Mouse (Mus musculus): ENCODE results near the gene Scn9a.

Scn9a gene

DNA sequence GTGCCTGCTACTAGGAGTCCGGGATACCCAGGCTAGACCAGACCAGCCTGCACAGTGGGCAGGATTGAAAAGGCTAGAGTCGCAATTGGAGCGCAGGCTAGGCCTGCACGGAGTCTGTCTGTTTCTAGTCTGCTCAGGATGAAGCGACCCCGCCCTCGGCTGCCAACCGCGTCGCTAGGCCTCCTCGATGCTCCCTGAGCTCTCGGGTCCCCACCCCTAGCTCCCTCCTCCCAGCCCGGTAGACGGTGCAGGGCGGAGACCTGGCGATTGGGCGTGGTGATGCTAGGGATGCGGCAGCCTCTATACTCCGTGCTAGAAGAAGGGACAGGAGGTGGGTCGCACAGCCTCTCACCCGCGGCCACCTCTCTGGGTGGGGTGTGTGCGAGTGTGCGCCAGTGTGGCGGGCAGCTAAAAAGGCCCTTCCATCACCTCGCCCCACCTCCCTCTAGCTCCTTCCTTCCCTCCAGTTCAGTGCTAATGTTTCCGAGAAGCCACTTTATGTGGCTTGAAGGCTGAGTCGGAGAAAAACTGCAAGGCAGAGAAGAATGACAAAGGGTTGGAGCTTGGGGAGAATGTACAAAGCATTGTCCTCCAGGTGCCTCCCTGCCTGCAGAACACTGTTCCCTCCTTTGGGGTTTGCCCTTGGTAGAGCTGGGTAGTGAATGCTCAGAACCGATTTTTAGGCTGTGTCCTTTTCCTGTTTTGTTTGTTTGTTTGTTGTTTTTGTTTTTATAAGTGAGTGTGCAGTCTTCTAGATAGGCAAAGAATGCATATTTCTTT, at the start of gene Scn9a:
Scn9a (minus strand) TSS at position 383 of the 780 bp plus-strand sequence.
- no peak for DNase-seq (ENCODE audit: low read depth, low spot score)

DNA sequence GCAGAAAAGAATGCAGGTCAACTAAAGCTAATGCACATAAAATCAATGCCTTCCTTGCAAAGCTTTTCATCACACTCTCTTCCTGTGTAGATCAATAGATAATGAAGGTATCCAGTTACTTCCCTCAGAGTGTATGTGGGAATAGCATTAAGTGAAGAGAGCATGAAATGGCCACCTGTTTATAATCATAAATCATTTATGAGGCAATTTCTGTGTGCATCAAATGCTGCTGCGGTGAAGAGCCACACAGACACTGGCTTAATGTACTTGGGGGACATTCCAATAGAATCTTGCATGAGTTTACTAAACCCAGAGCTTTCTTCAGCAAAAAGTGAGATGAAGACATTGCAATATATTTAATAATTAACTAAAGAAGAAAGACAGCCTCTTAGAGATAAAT, 27.2 kb upstream of the Scn9a start:
- no peak for DNase-seq (ENCODE audit: low read depth, low spot score)

DNA sequence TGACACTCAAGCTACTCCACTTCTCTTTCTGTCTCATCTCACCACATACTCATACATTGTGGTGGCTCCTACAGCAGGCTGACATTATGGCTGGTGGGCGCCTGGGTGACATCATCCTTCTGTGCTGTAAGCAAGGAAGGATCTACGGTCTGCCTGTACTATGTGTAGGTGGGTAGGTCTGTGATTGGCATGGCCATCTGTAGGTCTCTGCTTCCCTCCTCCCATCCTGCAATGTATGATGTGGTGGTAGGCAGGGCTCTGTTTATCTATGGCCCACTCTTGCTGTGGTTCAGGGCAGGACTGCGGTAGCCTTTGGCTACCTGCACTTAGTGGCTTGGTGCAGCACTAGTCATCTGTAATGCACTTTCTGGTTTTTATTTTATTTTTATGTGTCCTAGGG, 21.7 kb upstream of the Scn9a start:
- DNase-seq (ENCODE audit: low read depth, low spot score) = no peak

DNA sequence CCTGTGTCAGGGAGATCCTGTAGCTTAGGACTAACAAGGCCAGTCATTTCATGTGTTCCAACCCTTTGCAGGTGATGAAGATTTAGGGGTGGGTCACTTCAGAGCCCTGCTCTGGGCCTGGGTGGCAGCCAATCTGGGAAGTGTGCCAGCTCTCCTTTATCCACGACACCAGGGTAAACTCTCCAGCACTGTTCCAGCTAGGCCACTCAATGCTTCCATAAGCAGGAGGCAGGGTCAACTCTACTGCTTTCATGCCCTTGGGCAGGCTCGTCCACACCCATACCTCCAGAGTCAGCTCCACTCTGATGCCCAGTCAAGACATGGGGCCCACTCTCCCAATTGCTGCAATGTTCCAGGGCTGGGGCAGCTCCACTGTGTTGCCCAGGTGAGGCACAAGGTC, 20.7 kb upstream of the Scn9a start:
- DNase-seq (ENCODE audit: low read depth, low spot score) = no peak

DNA sequence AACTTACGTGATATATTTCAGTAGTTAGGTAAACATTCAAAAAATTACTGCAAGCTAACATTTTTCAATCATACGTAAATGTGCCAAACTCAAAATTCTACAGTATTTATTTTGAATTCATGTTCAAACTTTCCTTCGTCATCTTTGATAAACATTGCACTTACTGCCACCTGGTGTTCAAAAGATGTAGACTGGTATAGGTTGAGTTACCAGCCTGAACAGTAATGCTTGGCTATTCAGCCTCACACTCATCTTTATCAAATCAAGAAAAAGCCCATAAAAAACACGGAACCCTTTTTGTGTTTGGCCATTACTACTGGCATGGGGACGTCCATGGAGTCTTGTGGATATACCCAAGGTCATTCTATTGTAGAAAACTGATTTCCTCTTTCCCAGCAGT, 9.6 kb upstream of the Scn9a start:
- no peak for DNase-seq (ENCODE audit: low read depth, low spot score)

DNA sequence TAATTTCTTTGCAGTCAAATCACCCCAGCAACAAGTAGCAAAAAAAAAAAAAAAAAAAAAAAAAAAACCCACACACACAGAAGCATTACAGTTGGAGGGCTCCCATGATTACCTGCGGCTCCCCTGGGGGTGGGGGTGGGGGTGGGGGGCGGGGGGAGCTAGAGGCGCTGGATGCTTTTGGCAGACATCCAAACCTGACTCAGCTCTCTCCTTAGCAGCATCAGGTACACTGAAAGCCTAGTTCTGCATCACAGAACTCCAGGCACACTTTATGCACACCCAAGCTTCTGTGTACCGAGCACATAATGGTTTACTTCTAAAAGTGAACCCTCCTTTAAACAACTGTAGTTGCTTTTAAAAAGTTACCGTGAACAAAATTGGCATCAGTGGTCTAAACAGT, 2.0 kb downstream of the Scn9a start:
- no peak for DNase-seq (ENCODE audit: low read depth, low spot score)

DNA sequence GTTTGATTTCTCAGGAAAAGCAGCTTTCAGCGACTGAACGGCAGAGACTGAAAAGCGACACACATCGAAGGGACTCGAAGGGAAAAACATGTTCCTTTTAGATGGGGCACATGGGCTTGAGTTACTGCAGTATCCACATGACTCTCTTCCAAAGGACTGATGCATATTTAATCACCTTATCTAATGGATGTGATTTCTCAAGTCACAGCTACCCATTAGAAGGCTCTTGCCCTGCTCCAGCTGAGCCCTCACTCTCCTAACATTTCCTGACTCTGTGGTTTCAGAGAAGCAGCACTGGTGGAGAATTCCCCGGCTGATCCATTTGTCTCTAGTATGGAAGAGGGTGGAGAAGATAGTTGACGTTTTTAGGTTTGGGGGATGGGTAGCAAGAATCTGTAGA, 23.7 kb downstream of the Scn9a start:
- DNase-seq (ENCODE audit: low read depth, low spot score) = no peak

DNA sequence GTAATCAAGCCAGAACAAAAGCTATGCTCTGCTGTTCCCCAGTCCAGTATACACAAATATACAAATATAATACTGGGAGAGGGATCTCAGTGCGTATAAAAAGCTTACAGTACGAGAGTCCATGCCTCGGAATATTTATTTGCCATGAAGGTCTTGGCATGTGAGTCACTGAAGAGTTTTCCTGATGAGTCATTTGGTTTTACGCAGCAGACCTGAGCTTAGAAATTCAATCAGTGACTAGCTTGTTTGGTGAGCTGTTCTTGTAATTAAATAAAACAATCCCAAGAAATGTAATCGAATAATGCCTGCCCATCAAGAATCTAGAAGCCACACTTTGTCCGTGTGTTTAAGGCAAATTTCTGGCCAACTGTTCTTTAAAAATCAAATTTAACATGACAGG, 37.4 kb downstream of the Scn9a start:
- DNase-seq (ENCODE audit: low read depth, low spot score) = no peak

DNA sequence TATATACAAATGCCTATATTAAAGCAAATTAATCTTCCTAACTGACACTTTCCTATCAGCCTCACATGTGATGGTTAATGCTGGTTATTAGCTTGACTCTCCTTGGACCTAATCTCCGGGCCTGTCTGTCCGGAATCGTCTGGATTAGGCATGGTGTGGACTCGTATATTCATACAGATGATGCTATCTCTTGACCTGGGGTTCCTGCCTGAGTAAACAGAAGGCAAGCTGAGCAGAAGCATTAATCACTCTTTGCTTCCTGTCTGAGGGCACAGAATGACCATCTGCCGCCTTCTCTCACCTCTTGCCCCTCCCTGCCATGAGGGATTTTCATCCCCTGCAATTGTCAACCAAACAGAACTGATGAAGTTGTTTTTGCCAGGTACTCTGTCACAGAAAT, 38.6 kb downstream of the Scn9a start:
- no peak for DNase-seq (ENCODE audit: low read depth, low spot score)

DNA sequence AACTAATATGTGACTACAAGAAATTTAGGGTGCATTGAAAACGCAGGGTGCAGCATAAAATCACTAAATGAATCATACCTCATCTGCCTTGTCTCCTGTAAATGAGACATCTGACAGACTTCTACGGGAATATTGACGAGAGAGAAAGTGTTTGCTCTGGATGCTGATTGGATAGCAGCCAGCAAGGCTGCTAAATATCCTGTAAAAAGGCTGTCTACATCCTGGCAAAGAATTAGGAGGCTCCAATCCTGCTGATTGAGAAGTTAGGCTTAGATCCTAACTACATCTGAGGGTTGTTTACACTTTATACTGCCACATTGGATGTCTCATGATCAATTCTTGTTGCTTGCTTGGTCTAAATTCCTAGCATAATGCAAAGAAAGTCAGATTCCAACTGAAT, 44.6 kb downstream of the Scn9a start:
- no peak for DNase-seq (ENCODE audit: low read depth, low spot score)

DNA sequence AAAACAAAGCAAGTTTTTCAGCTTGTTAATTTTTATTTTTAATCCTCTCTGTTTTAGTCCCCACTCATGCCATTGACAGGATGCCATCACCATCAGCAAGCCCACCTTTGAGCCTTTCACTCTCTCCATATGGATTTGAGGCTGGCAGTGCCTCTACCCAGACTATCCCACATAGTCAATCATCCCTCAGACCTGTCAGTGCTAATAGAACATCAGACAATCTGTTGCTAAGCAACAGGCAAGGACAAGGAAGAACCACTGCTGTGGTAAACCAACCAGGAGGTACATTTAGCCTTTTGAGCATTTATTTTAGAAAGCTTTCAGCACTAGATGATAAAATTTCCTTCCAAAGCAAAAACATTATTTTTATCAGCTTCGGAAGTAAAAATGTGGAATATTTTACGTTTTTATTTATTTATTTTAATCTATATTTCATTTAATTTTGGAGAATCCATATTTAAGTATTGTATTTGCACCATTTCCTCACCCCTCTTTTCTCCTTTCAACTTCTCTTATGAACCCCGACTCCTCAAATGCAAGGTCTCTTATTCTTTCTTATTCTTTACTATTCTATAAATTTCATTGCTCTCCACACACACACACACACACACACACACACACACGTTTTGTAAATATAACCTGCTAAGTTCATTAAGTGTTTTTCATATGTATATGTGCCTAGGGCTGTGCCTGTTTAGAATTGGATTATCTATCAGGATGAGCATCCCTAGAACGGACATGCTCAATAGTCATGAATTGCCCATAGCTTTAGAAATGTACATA, 54.5 kb downstream of the Scn9a start:
- no peak for DNase-seq (ENCODE audit: low read depth, low spot score)

DNA sequence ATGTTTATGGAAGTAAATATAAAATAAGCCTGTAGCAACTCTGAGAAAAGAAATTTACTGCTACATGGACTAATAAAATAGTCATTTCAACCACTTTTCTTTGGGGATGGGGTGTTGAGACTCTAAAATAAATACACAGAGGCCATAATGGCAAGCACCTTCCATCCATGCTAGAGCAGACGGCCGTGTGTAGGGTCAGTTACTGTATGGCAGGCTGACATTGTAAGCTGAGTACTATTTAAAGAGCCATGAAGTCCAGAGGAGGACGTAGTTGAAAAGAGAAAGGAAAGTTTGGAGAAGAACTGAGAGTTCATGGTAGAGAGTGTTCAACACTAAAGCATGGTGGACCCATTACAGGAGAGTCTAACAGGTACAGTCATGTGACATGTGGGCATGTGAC, 86.5 kb downstream of the Scn9a start:
- DNase-seq (ENCODE audit: low read depth, low spot score) = no peak

DNA sequence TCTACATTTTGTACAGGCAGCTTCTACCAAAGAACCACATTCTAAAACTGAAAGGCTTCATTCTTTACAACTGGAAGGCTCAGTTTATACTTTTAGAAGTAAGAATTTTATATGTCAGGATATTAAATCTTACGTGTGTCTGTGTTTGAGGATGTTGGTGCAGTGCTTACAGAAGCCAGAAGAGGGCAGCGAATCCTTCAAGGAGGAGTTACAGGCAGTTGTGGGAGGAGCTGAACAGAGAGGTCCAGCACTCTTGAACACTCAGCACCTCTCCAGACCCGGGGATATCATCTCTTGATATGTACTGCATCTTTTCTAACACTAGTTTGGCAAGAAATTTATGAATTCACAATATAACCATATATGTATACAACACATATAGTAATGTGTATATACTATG, 114.8 kb downstream of the Scn9a start:
- DNase-seq (ENCODE audit: low read depth, low spot score) = no peak

DNA sequence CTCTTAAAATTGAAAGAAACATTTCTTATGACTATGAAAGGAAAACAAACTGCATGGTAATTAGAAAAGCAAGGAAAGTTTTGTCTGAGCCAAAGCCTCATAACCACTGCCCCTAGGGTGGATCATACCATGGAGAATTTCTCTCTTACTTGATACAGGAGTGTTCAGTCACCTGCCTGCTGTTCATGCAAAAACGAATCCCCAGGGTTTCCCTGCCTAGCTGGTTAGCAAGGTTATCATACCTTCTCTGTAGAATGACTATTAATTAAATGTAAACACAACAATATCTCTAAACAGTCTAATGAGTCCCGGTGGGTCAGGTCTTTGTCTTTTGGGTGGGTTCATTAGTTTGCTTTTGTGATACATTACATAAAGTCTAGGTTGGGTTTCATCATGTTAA, 123.3 kb downstream of the Scn9a start:
- no peak for DNase-seq (ENCODE audit: low read depth, low spot score)

DNA sequence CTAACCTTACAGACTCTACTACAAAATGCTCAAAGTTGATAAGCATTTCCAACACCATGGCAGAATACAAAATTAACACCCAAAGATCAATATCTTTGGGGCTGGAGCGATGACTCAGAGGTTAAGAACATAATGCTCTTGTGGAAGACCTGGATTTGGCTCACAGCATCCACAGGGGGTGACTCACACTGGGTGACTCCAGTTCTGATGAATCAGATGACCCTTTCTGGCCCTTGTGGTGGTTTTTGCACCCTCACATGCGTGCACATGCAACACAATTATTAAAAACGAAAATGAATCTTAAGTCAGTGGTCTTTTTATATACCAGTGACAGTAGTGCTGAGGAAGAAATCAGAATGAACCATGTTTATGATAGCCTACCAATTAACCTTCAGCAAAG, 126.7 kb downstream of the Scn9a start:
- no peak for DNase-seq (ENCODE audit: low read depth, low spot score)

DNA sequence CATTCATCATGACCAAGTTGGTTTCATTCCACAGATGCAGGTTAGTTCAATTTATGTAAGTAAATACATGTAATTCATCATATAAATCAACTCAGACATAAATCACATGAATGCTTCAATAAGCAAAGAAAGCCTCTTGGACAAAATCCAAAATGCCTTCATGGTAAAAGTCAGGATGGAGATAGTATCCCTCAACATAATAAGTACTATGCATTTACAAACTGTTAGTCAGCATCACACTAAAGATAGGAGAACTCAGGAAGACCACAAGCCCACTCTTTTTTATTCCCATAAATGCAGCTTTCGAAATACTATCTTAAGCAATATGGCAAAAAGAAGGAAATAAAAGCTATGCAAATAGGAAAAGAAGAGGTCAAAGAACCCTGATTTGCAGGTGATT, 127.1 kb downstream of the Scn9a start:
- no peak for DNase-seq (ENCODE audit: low read depth, low spot score)

DNA sequence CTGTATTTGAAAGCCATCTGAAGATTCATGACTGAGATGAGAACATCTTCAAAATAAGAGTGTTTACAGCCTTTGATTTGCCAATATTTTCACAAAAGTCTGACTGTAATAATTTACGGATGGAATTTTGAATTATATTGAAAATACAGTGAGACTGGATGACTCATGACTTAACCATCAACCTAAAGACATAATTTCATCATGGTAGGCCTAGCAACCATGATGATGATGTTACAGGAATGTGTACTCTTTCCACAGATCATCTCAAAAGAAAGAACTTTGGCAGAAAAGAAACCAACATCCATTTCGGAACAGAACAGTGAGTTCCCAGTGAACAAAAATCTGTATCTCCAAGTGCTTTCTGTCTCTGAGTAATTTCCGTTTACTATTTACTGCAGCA, 132.6 kb downstream of the Scn9a start:
- no peak for DNase-seq (ENCODE audit: low read depth, low spot score)

DNA sequence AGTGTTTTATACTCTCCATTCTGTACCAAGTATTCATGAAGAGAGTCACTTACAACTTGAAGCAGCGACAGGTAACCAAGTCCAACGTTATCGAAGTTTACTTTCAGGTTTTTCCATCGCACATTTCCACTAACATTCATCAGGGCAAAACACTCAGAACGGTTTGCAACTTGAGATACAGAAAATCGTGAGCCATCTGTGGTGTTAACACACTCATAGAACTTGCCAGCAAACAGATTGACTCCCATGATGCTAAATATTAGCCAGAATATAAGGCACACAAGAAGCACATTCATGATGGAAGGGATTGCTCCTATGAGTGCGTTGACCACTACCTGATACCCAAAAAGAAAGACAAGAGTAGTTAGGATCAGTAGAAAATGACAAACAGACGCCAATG, 140.2 kb downstream of the Scn9a start:
- DNase-seq (ENCODE audit: low read depth, low spot score) = no peak

DNA sequence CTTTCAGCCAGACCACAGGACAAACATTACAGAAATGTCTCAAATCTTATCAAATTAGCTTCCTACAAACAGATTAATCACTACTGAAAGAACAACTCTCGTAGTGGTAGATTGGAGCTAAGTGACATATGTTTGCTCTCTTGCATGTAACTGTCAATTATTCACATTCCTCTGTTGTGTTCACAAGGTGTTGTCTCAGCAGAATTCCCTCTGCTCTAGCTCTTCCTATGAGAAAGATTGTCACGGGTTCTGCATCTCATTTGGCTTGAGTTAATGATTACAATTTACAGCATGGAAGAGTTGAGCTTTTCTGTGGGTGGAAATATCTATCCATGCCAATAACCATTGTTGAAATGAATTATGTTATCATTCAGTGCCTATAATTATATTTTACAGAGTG, 156.4 kb downstream of the Scn9a start:
- DNase-seq (ENCODE audit: low read depth, low spot score) = no peak

DNA sequence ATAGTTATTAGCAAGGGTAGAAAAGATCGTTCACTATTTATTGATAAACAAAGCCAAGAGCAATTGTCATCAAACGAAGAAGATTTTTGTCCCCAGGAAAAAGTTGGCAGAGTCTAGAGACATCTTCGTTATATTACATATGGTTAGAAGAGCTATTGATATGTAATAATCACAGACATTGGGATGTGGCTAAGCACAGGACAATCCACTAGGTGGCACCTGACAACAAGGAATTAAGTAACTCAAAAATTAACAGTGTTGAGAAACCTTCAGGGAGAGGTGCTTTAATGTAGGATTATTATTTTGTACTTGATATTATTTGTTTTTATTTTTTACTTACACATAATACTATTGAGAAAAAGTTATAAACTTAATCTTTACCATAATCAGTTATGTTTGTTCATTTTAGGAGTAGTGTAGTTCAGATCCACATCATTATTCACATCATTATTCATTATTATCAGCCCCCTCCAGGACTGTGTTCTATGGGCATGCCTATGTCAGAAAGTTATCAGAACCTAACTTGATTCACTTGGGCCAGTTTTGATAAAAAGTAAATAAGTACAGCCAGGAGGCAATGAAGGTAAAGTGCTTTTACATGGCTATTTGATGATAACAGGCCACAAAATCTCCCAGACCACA, 161.5 kb downstream of the Scn9a start:
- DNase-seq (ENCODE audit: low read depth, low spot score) = no peak

DNA sequence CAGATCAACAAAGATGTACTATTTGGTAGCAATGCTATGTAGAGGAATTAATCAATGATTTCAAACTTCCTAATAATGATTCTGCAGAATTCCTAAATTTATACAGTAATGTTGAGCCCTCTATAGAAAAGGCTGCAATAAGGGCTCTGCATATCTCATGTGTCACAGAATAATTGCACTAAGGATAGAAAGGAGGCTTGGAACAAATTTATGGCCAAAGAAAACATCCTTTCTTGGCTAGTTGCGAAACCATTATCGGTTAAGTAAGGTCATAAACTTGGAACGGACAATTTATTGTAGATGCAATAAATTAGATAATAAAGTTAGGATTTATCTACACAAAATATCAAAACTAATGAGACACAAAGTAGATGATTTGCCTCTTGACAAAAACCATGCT, 169.3 kb downstream of the Scn9a start:
- no peak for DNase-seq (ENCODE audit: low read depth, low spot score)

DNA sequence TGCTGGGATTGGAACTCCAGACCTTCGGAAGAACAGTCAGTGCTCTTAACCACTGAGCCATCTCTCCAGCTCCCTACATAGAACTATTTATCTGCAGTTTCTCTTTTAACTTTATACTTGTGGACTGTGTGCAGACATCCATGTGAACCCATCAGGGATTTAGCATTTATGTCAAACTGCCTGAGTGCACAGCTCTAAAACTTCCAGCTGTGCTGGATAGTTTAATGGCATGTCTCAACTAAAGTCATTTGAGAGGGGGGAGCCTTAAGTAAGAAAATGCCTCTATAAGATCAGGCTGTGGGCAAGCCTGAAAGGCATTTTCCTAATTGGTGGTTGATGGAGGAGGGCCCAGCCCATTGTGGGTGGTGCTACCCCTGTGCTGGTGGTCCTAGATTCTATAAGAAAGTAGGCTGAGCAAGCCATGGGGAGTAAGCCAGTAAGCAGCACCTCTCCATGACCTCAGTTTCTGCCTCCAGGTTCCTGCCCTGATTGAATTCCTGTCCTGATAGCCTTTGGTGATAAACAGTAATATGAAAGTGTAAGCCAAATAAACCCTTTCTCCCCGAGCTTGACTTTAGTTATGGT, 169.8 kb downstream of the Scn9a start:
- no peak for DNase-seq (ENCODE audit: low read depth, low spot score)

Measured in c-Kit-negative CD71-positive TER-119-positive erythroid progenitor cells, embryonic 14.5 days (primary cell).